Mouse (Mus musculus) cerebellum, postnatal 4 days (tissue): ENCODE measurements around the gene Adora1.
A peak's percentile ranks its signal among the peaks of the same experiment; 100 is the strongest.
"Not testable (repeated sequence)": the region's sequence is repeated elsewhere in the genome, so short reads cannot be mapped to it uniquely, and the experiment has no call there.

Experiments used
- DNase-seq, 2 experiments: peaks; one replicate each; pipeline ENCODE4 v3.0.0; 2022; ENCODE audit warnings: low spot score in 2 of 2, mixed read lengths in 1 of 2

The Adora1 gene

GRCm38 (mm10) chr1:134235391-134235921 is at the start of gene Adora1:
Adora1 (minus strand) TSS chr1:134235431.
- no peak for DNase-seq

DNA sequence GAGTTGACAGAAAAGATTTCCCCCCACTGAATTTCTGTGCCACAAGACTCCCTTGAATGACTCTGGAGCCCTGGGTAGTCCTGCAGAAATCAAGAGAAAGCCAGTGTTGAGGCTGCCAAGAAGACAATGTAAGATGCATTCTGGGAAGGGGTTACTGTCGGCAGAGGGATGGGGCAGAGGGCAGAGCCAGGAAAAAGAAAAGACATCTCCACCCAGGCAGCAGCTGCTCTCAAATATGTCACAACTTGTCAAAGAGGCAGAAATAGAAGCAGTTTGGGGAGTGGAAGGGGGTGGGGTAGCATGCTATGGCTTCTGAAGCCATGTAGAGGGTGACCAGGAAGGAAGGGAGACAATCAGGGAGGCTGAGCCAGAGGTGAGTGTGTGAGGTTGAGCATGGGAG is 47.9 kb upstream of the Adora1 start:
- no peak for DNase-seq

DNA sequence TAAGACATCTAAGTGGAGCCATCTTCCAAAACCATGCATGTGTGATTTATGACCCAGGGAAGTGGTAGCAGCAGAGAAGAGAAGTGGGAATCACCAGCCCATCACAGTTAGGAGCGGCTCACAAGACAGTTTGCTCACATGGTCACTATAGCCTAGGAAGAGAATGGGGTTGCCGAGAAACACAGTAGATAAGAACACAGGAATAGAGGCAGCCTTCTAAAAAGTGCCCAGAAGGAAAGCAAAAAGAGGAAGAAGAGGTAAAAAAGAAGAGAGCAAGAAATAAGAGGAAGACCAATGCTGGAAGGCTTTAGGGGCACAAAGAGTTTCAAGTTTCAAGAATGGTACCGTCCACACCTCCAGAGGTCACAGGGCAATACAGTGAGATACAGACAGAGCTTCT is 47.1 kb upstream of the Adora1 start:
- DNase-seq, result no peak

DNA sequence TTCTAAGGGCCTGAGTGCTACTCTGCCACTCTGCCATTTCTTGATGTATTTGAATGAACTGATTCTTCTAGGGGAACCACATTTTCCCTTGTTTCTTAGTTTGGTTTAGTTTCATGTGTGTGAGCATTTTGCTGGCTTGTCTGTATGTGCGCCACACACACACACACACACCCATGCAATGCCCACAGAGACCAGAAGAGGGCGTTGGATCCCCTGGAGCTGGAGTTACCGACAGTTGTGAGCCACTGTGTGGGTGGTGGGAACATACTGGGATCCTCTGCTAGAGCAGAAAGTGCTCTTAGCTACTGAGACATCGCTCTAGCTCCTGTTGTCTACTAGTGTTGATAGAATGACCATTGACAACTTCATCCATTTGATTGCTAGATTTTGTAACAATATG is 46.3 kb upstream of the Adora1 start:
- DNase-seq, result no peak

DNA sequence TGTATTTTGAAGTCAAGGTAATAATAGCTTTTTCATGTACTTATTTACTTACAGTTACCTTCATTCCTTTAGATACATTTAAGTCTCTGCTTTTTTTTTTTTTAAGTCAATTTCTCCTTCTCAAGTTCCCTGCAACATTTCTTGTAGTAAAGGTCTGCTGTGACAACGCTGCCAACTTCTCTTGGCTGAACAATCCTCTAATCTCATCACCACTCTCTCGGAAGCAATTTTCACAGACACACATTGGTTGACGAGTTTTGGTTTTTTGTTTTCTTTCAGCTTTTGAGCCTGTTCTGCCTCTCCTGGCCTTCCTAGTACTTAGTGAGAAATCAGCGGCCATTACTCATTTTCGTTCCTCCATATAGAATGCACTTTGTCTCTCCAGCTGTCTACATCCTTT is 44.9 kb upstream of the Adora1 start:
- no peak for DNase-seq

GRCm38 (mm10) chr1:134276823-134277222 is 41.6 kb upstream of the Adora1 start:
- DNase-seq, result no peak

GRCm38 (mm10) chr1:134275616-134276464 is 40.6 kb upstream of the Adora1 start:
- peak in 1 of 2 experiments; percentile 37 for DNase-seq

- peak in 1 of 2 experiments; percentile 51 for DNase-seq
Measured at GRCm38 (mm10) chr1:134274483-134274920, 39.3 kb upstream of the Adora1 start.

GRCm38 (mm10) chr1:134273493-134274395 is 38.5 kb upstream of the Adora1 start:
- DNase-seq, result no peak

DNA sequence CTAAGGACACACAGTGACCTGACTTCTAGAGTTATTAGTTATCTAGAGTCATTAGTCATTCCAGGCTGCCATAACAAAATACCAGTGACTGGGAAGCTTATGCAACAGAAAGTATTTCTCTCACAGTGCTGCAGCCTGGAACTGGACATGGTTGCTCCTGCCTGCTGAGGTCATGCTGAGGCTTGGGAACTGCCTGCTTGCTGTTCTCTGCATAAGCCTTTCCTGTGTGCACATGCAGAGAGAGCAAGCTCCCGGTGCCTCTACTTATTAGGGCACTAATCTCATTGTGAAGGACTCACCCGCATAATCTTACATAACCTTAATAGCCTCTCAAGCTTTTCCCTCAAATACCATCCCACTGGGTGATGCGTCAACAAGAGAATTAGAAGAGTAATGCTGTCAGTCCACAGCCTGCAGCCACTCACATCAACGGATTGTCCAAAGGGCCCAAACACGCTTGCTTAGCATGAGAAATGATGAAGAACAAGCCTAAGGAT is 37.6 kb upstream of the Adora1 start:
- no peak for DNase-seq

- DNase-seq, result no peak
Measured at GRCm38 (mm10) chr1:134270026-134270425, 34.8 kb upstream of the Adora1 start.

DNA sequence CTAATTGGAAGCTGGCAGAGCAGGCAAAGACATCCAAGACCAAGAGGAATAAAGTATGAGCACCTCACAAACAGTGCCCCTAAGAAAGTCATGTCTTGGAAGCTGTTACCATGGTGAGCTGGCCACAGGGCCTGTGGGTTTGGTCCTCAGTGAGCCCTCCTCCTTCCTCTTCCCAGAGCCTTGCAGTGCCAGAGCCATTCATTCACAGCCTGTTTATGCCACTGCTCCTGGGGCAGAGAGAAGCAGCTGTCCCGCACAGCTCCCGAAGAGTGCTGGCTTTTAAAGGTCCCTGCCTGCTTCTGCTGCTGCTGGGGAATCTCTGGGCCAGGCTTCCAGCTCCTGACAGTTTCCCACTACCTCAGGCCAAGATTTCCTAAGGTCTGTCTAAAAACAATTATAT is 30.6 kb upstream of the Adora1 start:
- no peak for DNase-seq

DNA sequence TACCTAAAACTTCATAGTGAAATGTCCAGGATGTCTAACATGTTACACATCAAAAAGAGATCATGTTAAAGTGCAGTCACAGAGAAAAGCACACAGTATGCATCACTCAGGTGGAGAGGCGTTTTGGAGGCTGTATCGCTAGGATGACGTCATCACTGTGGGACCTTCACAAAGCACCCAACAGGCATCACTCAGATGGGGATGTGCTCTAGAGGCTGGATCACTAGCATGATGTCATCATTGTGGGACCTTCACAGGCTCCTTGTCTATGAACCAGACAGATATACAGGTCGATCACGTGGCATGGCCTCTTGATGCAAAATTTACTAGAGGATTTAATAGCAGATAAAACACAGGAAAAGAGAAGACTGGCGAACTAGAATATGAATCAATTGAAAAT is 29.1 kb upstream of the Adora1 start:
- DNase-seq, result no peak

DNA sequence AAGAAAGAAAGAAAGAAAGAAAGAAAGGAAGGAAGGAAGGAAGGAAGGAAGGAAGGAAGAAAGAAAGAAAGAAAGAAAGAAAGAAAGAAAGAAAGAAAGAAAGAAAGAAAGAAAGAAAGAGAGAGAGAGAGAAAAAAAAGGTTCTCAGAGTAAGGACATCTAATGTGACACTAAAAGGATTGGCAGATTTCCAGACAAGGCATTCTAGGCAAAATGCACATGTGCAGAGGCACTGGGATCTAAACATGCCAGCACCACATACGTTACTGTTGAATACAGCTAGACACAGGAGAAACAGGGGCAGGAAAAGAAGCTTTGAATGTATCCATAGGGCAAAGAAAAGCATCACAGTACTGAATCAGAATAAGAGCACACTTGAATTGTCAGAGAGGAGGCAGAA is 14.4 kb upstream of the Adora1 start:
- not testable (repeated sequence) for DNase-seq

DNA sequence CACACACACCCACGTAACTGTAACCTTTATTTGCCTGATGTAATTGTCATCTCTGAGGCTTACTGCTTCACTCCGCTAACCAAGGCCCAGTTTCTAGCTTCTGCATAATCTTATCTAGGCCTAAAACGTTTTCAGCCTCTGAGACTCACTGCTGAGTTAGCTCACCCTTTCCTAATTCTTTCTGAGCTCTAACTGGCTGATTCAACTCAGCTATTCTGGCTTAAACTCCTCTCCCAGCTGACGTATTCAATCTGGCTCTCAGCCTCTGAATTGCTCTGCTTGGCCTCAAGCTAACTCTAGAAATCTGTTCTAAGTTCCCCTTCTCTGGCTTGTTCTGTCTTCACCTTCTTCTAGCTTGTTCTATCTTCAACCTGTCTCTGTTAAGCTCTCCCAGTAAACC is 11.4 kb upstream of the Adora1 start:
- no peak for DNase-seq

DNA sequence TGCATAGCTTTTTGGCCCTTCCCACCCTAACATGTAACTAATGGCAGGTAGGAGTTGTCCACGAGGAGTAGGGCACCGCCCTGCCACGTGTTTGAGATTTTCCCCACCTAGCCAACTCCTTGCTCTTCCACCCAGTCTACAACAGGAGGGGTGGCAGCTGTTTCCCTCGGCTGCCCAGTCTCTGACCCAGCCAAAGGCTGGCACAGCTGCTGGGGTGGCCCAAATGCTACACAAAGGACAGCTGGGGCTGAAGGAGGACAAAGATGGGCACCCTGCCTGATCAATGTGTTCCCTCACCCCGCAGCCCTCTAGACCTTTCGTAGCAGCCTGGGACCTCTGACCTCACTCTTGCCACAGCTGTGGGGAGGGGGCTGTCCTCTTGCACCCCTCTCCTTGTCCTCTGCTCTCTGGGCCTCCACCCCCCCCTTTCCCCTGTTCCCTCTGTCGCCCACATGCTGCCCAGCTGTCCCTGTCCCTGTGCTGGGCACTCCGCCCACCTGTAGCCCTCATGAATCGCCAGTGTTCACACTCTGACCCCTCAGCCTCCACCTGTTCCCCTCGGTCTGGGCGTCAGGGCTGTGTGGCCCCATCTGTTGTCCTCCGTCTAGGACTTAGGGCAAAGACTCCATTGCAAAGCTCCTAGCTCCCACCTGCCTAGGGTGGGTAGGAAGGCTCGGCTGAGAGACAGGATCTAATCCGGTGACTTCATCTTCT is 9.9 kb upstream of the Adora1 start:
- DNase-seq, result peak in 1 of 2 experiments; percentile 26

DNA sequence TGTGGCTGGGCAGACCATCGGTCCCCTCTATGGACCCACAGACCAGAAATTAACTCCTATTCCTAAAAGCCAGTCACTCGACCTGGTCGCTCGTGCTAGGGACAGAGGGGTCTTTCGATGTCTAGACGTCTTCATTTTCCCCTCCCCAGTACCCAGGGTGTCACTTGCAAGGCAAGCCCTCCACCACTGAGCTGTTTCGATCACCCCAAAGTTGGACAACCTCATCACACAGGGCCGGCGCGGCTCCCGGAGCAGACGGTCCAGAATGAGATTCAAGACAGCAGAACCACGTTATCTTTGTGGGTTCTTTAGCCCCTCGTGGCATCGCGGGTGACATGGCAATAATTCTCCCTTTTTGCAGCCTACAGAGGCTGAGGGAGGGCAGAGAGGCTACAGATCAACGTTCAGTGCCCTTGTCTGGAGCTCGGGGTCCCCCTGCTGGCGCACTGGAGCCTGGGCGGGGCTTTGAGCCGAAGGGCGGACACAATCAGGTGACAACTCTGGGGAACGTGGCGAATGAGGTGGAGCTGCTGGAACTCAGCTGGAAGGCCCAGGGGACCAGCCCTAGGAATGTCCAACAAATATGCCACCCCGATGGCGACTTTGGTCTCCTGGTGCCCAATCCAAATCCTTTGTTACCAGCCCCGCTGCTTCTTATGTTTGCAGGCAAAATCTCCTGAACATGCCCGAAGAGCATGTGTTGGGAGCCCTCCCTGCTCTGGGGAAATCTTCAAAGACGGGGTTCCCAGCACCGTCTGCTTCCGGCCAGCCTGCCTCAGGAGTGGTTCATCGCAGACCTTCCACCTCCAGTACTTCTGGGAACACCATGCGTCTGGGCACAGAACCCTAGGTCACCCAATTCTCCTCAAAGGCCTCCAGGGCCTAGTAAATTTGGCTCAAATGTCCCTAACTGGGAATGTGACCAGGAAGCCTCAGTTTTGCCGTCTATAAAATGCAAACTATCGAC is 9.0 kb upstream of the Adora1 start:
- peak; percentile 88 to 92 for DNase-seq

DNA sequence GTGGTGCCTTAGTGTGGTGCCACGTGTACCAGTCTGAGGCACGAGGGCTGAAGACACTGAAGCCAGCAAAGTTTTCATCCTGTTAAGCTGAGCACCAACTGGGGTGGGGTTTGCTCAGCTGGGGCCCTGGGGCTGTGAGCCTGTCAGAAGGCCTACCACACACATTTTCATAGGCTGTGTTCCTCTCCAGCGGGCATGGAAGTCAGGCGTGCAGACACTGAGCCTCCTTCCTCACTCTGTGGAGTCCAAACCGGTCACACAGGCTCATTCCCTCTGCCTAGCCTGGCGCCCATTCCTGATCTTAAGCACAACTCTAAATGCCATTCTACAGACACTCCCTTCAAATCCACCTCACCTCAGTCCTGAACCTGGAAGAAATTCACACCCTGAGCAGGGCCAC is 8.3 kb upstream of the Adora1 start:
- DNase-seq, result no peak

GRCm38 (mm10) chr1:134242286-134242685 is 7.1 kb upstream of the Adora1 start:
- DNase-seq, result no peak

- DNase-seq, result no peak
Measured at GRCm38 (mm10) chr1:134241298-134241697, 6.1 kb upstream of the Adora1 start.
